Mouse (Mus musculus) c-Kit-positive CD71-negative TER-119-negative erythroid progenitor cells, embryonic 14.5 days (primary cell): Measurements from ENCODE around the gene Map1lc3b.

Experiments used
- DNase-seq: peaks from one replicate; pipeline ENCODE4 v3.0.0-alpha.2; 2013; ENCODE audit warnings: low read depth

Map1lc3b gene

GRCm38 (mm10) chr8:121607661-121608060, 17.5 kb downstream of the Map1lc3b start:
- DNase-seq = no peak

- DNase-seq = no peak
These were observed 19.1 kb downstream of the Map1lc3b start for GRCm38 (mm10) chr8:121609251-121609650.

GRCm38 (mm10) chr8:121609916-121610315, 19.8 kb downstream of the Map1lc3b start:
- DNase-seq = no peak

- DNase-seq = no peak
These were observed 23.3 kb downstream of the Map1lc3b start for GRCm38 (mm10) chr8:121613419-121613818.

GRCm38 (mm10) chr8:121619401-121619995, 29.3 kb downstream of the Map1lc3b start:
- DNase-seq = no peak

GRCm38 (mm10) chr8:121620801-121621516, 30.8 kb downstream of the Map1lc3b start:
- no peak for DNase-seq

- no peak for DNase-seq
These were observed 31.7 kb downstream of the Map1lc3b start for GRCm38 (mm10) chr8:121621879-121622278.

GRCm38 (mm10) chr8:121623043-121623442, 32.9 kb downstream of the Map1lc3b start:
- DNase-seq = no peak

- no peak for DNase-seq
These were observed 38.5 kb downstream of the Map1lc3b start for GRCm38 (mm10) chr8:121628681-121629080.

GRCm38 (mm10) chr8:121631645-121632071, 41.5 kb downstream of the Map1lc3b start:
- no peak for DNase-seq

- no peak for DNase-seq
These were observed 42.2 kb downstream of the Map1lc3b start for GRCm38 (mm10) chr8:121632401-121632800.

GRCm38 (mm10) chr8:121635534-121635933, 45.4 kb downstream of the Map1lc3b start:
- no peak for DNase-seq

GRCm38 (mm10) chr8:121636180-121636579, 46.0 kb downstream of the Map1lc3b start:
- DNase-seq = no peak

GRCm38 (mm10) chr8:121642804-121643203, 52.6 kb downstream of the Map1lc3b start:
- no peak for DNase-seq

GRCm38 (mm10) chr8:121643384-121643783, 53.2 kb downstream of the Map1lc3b start:
- DNase-seq = no peak

GRCm38 (mm10) chr8:121647511-121648215, 57.5 kb downstream of the Map1lc3b start:
- no peak for DNase-seq
